Mouse (Mus musculus): Measurements from ENCODE around the gene Ankrd12. TPM values are rescaled to one million over a fixed set of nuclear protein-coding genes. Genes with fewer than 3 reads are reported as not detected.

Gene Ankrd12
- total RNA-seq (2021) = 10 to 100 TPM; 16.3 to 19.6 TPM
- long read RNA-seq, experiment 1, partial matches to known transcripts = 1 of 2 reads
- long read RNA-seq, experiment 1, other reads (novel, unspliced or antisense) = 1 of 2 reads
- long read RNA-seq, experiment 2, partial matches to known transcripts = 0 of 3 reads
- long read RNA-seq, experiment 2, other reads (novel, unspliced or antisense) = 3 of 3 reads

DNA sequence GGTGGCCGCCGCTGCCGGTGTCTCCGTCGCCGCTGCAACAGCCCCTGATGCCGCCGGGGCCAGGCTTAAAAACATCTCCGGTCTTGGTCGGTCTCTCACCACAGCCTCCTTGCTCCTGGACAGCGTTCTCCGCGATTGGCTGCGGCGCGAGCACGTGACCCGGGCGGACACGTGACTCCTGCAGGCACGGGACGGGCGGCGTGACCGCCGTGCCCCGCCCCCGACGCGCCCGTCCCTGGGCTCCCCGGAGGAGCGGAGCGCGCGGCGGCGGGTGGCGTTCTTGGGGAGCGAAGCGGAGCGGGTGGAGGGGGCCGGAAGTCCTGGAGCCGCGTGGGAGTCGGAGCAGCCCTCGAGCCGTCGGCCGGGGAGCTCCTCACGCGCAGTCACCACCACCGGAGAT is at the start of gene Ankrd12:
Gene Ankrd12 (minus strand): TSS at position 156 of the 400 bp plus-strand sequence.
- peak; percentile 96 for DNase-seq (ENCODE audit: low spot score)

DNA sequence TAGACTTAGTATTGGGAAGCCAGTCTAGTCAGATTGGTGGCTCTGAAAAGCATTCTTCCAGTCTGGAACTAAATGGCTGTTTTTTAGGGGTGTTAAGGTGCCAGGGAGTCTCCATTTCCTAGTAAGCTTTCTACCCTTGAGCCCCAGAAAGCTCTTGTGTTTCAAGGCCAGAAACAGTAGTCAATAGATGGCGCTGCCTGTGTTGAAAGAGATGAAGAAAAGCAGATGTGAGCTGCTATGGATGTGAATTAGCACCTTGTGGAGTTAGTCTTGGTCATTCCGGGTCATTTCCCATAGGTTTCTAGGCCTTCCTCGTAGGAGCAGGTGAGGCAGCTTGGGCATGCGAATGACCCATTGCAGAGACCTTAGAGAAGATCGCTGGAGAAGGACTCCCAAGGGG is 48.3 kb upstream of the Ankrd12 start:
- DNase-seq (ENCODE audit: low spot score) = no peak

DNA sequence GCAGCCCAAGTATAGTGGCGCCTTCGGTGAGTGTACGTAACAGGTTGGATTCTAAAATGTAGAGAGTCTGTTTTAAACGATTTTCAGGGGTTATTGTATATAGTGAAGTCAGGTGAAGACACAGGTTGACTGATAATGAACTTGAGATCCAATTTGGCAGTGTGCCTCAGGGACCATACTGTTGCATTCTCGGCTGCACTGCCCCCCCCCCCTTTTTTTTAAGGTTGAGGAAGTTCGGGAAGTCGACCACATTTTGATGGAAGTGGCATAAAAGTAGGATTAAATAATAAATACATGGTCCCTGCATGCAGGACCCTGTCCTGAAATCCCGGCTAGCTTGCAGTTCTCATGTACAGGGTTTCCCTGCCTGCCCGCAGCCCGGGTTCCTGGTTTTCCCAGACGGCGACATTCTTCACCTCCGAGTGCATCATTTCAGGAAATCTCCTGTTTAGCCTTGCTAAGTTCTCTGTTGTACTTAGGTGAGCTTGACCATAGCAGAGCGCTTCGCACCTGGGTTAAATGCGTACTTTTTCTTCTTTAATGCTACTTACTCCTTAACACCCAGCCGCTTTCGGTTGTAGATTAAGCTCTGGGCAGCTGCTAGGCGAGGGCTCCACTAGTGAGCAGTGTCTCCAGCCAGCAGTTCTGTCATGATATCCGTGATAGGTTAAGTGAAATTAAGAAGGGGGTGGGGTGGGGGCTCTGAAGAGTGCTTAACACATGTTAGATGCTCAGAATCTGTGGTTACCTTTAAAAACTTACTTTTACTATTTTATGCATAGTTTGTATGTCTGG is 47.1 kb upstream of the Ankrd12 start:
- no peak for DNase-seq (ENCODE audit: low spot score)

DNA sequence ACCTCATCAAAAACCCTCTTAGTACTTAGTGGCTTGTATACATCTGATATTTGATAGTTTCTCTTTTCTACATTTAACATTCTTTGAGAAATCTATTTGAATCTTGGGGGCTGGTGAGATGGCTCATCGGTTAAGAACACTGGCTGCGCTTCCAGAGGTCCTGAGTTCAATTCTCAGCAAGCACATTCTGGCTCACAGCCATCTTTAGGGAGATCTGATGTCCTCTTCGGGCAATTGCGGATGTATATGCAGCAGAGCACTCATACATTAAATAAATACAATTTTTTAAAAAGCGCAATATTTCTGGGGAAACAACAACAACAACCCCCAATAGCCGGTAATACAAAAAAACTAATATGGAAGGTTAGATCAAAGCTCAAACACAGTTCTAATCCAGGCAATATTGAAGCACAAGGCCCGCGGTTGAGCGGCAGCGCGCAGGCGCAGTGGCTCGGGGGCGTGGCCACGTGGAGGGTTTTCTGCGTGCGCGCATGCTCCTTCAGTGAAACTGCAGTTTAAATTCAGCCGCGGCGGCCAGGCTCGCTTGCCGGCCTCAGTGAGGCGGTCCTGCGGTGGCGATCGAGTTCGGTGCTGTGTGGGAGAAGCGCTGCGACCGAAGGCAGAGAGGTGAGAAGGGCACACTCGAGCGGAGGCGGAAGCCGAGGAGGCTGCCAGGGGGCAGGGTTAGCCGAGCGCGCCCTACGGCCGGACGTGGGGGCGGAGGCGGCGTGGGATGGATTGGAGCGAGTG is 46.4 kb upstream of the Ankrd12 start, which contains the start of gene Ddx11:
Gene Ddx11 (plus strand): TSS at position 455 of the 750 bp plus-strand sequence.
- DNase-seq (ENCODE audit: low spot score) = peak; percentile 93

DNA sequence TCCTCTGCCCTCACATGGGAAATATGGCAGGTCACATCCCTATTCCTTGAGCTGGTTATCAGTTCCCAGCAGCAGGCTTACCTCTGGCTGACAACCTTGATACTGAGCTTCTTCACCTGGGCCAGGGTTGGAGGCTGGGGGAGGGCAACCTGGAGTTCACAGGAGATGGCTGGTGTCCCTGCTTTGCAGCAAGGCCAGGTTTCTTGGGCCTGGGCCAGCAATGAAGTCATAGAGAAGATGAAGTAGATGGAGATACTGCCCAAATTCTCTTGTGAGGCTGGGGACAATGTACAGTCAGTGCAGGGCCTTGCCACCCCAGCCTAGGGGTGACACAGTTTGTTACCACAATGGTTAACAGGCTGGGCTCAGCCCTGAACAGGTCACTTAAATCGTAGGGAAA is 43.8 kb upstream of the Ankrd12 start:
- no peak for DNase-seq (ENCODE audit: low spot score)

DNA sequence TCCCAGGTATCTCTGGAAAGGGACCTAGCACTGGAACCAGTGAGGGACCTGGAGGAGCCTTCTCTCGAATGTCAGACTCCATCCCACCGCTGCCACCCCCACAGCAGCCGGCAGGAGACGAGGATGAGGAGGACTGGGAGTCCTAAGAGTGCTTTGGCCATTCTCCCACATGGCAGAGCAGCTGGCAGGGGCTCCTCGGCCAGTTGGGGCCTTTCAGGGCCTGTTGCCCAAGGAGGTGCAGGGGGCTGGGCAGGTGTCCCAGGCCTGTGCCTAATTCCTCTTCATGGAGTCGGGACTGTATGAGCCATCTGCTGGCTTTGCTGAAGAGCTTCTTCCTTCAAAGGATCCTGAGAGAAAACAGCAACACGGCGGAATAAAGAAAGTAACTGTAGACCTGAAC is 42.1 kb upstream of the Ankrd12 start:
- no peak for DNase-seq (ENCODE audit: low spot score)

DNA sequence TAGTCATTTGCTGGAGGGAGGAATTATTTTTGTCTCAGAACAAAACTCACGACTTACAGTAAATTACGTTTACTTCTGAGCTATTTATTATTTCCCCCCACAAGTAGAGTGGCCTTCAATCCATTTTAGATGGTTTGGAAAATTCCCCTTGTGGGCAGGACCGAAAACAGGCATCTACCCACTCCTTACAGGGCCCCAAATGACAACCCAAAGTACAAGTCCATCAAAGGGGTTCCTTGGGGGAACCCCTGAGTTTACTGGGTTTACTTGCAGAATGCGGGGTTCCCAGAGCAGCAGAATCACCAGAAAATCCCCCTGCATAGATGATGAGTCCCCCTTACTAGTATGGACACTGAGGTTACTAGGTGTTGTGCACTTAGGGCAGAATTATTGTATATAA is 35.3 kb upstream of the Ankrd12 start:
- DNase-seq (ENCODE audit: low spot score) = no peak

DNA sequence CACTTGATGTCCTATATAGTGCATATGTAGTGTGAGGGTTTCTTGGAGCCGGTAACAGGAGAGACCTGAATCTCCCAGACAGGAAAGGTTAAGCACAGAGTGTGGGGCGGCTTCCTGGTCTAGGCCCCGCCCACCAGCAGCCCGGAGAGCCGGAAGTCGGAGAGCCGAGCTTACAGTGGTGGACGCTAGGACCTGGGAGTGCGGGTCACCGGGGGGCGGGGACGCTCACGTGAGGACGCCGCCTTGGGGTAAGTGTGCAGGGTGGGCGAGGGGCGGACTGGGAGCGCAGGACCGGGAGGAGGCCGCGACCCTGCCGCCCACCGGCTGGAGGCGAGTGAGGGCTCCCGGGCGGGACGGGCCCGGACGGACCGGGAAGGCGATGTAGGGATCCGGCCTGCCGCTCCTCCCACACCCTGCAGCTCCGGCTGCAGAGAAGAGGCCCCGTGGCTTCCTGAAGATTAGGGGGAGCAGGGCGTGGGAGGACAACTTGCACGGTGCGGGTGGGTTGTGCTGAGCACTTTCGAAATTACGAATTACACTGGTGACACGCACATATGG is 34.6 kb upstream of the Ankrd12 start, which contains the start of gene Washc1:
Gene Washc1 (plus strand): TSS at position 144 of the 558 bp plus-strand sequence.
- peak; percentile 86 for DNase-seq (ENCODE audit: low spot score)

DNA sequence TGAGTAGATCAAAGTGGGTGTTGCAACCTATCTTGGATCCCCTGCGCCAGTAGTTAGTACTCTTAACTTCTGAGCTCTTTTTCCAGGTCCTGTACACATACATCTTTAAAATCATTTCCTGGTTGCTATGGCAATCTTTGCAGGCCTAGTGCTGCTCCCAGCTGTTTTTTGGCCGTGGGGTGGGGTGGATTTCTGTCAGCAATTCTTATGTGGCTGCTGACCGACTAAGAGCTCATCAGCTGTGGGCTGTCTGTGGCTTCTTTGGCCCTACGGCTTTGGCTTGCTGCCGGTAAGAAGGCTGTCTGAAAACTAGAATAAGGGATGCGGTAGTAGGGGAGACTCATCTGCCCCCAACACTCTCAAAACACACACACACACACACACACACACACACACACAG is 33.9 kb upstream of the Ankrd12 start:
- no peak for DNase-seq (ENCODE audit: low spot score)

DNA sequence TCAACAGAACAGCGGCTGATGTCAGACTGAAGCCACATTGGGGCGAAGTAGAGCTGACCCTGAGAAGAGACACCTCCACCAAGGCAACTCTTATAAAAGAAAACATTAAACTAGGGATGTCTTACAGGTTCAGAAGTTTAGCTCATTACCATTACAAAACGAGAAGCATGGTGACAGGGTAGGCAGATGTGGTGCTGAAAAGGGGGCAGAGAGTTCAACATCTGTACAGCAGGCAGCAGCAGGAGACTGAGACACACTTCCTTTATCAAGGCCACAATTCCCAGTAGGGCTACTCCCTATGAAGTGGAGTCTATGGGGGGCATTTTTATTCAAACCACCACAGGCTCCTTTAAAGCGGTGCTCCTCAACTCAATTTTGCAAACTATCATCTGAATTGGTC is 31.3 kb upstream of the Ankrd12 start:
- DNase-seq (ENCODE audit: low spot score) = no peak

DNA sequence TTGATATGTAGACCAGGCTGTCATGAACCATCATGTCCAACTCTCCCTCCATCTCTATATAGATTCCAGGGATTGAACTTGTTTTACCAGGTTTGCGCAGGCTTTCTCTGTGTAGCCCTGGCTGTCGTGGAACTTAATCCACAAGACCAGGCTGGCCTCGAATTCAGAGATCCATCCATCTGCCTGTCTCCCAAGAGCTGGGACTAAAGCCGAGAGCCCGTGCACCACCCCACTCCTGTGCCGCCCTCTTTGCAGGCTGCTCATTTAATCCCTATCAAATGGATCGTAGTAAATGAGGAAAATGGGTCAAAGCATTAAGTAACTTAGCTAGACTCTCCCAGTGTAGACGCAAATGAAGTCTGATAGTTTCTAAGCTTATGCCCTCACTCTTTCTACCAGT is 30.6 kb upstream of the Ankrd12 start:
- DNase-seq (ENCODE audit: low spot score) = no peak

DNA sequence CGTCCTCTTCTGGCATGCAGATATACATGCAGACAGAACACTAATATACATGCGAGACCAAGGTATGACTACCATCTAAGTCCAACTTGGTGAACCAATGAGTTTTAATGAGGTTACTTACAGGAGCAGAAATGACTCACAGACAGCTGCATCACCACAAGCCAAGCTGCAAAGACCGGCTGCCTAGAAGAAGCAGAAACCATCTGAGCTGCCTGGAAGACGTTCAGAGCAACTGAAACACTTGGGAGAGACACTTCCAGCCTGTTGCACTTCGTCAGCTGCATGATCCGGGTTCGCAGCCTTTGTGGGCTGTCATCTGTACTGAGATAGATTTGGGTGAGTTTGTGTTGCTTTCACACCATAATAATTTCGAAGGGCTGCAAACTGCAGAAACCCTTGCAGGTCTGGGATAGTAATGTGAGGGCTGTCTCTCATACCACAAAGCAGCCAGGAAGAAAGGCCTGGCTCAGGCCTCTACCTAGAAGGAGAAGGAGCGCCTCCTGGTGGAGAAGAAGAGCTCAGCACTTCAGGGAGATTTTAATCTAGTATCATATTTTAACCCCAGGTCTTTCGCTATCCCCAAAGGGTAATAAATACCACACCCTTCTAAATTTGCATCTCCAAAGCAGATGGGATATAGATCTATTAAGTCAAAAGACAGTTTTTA is 29.8 kb upstream of the Ankrd12 start:
- DNase-seq (ENCODE audit: low spot score) = peak; percentile 69

DNA sequence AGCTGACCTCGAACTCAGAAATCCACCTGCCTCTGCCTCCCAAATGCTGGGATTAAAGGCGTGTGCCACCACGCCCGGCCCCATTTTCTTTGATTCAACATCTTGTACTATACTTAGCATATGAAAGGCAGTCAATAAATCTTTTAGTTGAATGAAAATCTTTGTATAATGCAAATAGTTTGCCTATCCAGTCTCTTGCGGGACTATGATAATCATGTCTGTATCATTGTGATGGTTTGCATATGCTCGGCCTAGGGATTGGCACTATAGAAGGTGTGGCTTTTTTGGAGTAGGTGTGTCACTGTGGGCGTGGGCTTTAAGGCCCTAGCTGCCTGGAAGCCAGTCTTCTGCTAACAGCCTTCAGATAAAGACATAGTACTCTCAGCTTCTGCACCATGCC is 27.2 kb upstream of the Ankrd12 start:
- DNase-seq (ENCODE audit: low spot score) = no peak

DNA sequence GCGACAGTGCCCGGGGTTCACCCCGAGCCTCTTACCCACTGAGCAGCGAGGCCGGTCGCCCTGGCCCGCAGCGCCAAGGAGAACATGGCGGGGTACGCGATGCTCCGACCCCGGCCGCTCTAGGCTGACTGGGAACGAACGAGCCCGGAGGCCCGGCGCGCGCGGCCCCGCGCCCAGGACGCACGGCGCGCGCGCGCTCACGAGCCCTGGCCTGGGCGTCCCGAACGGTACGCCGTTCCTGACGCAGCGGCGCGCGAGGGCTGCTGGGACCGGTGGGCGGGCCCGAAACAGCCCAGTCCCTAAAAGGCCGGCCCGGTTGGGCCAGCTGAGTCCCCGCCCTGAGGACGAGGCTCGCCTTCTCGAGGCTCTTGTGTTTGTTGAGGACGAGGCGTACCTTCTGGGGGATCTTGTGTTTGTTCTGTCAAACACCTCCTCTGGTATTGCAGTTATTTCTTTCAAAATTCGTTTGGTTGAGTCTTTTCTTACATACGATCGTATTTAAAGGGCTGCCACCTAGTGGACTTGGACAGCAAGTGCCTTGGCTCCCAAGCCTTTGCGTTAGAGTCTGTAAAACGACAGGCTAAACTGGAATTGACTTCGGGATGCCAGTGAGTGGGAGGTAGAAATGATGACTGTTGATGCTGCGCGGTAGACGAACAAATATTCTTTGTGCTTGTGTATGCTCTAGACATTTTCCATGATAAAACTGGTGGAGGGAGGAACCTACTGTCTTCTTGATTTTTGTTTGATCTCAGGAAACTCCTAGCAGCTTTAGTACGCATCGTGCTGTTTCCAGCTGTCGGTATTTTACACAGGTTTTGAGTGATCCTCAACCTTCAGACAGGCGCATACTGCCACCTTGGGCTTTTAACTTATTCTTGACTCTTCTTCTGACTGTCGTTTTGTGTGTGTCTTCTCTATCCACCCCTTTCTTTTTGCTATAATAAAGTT is 24.8 kb upstream of the Ankrd12 start, which contains the start of gene Ndufv2:
Gene Ndufv2 (minus strand): TSS at position 180 of the 951 bp plus-strand sequence.
- DNase-seq (ENCODE audit: low spot score) = peak; percentile 91

DNA sequence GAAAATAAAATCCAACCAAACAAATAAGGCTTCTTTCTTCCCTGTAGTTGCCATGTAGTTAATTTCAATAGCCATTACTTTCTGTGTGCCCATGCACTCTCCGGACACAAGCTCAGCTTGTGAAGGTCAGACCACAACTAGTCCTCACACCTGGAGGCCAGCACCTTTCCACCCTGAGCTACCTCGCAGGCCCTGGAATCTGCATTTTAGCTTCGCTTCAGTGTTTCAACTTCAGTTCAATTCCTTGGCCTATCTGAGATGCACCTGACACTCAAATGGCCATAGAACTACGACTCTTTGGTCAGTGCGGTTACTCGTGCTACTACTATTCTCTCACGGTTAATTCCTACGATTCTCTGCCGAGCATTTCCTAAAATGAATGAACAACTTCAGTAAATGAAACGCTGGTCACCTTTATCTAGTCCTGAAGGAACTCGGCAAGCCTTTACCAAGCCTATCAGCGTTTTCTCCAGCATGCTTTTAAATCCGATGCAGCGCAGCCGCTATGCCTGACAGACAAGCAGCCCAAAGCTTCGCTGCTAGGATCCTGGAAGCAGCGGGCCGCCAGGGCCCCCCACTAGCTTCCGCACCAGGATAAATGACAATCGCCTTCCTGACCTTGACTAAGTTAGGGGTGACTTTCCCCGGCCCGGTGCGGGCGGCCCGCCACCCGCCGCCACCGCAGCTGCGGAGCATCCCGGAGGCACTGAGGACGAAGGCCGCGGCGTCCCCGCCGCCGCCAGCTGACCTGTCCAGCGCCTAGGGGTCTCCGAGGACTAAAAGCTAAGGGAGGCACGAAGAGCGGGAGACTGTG is 23.9 kb upstream of the Ankrd12 start:
- no peak for DNase-seq (ENCODE audit: low spot score)

DNA sequence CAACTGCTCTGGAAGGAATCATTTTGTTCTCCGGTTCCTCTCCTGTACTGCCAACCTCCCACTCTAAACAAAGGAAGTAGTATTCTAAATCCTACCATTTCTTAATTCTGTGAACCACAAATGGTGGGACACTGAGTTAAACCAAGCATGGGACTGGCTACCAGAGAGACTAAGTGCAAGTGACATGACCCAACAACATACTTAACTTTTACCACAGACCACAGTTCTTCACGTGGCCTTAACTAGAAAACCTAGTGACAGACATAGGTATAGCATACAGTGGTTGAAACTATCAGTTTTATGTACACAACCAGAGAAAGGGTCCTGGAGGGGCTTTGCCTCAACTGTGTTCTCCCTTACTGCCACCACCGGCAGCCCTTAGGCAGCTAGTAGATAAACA is 15.8 kb upstream of the Ankrd12 start:
- DNase-seq (ENCODE audit: low spot score) = no peak

DNA sequence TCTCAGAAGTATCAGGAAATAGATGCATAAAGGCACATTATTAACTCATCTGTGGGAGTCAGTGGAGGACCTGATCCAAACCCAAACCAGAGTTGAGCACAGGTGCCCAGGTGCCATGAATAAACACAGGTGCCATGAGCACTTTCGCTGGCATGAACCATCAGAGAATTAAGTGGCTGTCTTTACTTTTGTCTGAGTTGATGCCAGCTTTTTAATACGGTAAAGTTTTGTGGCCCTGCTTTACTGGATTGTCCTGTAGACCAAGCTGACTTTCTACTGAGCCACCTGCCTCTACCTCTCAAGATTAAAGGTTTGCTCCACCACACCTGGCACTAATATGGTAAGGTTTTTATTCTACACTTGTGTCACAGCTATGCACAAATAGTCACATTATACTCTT is 15.2 kb upstream of the Ankrd12 start:
- DNase-seq (ENCODE audit: low spot score) = no peak

DNA sequence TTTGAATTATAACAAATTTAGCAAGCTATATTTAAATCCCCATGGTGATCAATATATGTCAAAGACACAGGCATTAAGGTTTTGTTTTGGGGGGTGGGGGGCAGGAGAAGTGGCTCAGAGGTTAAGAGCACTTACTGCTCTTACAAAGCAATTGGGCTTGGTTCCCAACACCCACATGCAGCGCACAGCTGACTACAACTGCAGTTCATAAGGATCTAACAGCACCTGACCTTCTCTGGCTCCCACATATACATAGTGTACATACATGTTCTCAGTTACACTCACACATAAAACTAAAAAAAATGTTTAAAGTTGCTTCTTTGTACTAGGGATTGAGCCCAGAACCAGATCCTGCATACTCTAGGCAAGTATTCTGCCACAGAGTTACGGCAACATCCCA is 14.5 kb upstream of the Ankrd12 start:
- DNase-seq (ENCODE audit: low spot score) = no peak

DNA sequence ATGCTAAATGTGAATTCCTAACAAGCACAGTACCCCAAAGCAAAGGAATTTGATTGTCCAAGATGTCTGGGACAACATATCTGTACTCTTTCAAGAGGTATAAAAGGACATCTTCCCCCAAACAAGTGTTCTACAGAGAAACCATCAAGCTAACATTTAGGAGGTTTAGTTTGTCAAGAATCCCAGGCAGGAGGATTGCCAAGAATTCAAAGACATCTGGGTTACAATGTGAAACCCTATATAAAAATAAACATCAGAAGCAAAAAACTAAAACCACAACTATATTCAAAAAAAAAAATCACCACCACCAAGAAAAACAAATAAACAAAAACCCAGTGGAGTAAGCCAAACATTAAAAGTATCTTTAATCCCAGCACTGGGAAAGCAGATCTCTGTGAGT is 13.4 kb upstream of the Ankrd12 start:
- DNase-seq (ENCODE audit: low spot score) = no peak
